Mouse (Mus musculus): Measurements from ENCODE around the gene Crip1. TPM values are rescaled to one million over a fixed set of nuclear protein-coding genes. Genes with fewer than 3 reads are reported as not detected.
"Not testable (repeated sequence)": the region's sequence is repeated elsewhere in the genome, so short reads cannot be mapped to it uniquely, and the experiment has no call there.

Crip1 gene
- polyA plus RNA-seq, 1 experiment from 2014 or later: 1,992 TPM

- Histone ChIP-seq H3K9ac (ENCODE audit: low read depth, low read length) (no peak overlapping the region), H3K27me3 (replicated peaks; ENCODE audit: control insufficient read depth, insufficient read depth, low read length) (peaks cover 1% of the 10 kb centered on the region; the same call in 1 of the 2 replicates), H3K4me2 (replicated peaks; ENCODE audit: low read depth) (no peak overlapping the region), H3K9me3 (ENCODE audit: control insufficient read depth) (no peaks in the 10 kb centered on the region), H3K4me3 (ENCODE audit: low read depth, low read length) (no peak overlapping the region), H3K27ac (ENCODE audit: low read depth, low read length) (no peak overlapping the region), H3K36me3 (ENCODE audit: control insufficient read depth, insufficient read depth) (no peaks in the 10 kb centered on the region), H3K4me1 (replicated peaks; ENCODE audit: control insufficient read depth, insufficient read depth, low read length) (no peaks in the 10 kb centered on the region)
- 52% methylated on average over 2 of the region's 2 CpGs for whole genome bisulfite sequencing
- no peak for ATAC-seq
- TF ChIP-seq CTCF (IDR thresholded peaks at IDR 0.05; ENCODE audit: low read depth): no peak
Observed at GRCm38 (mm10) chr12:113193423-113193822, 47.3 kb downstream of the Crip1 start.

GRCm38 (mm10) chr12:113199132-113199531 lies 53.0 kb downstream of the Crip1 start:
- H3K27me3 ChIP-seq (replicated peaks; ENCODE audit: control insufficient read depth, insufficient read depth, low read length); H3K27ac ChIP-seq (ENCODE audit: low read depth, low read length); H3K36me3 ChIP-seq (ENCODE audit: control insufficient read depth, insufficient read depth); H3K4me2 ChIP-seq (replicated peaks; ENCODE audit: low read depth); ATAC-seq; H3K9ac ChIP-seq (ENCODE audit: low read depth, low read length); H3K4me1 ChIP-seq (replicated peaks; ENCODE audit: control insufficient read depth, insufficient read depth, low read length); H3K4me3 ChIP-seq (ENCODE audit: low read depth, low read length); H3K9me3 ChIP-seq (ENCODE audit: control insufficient read depth): not testable (repeated sequence)
- WGBS: 90% methylated on average over 3 of the region's 6 CpGs

GRCm38 (mm10) chr12:113201301-113201700 lies 55.2 kb downstream of the Crip1 start:
- Histone ChIP-seq H3K9ac (ENCODE audit: low read depth, low read length) (no peak overlapping the region), H3K27ac (ENCODE audit: low read depth, low read length) (no peak overlapping the region), H3K27me3 (replicated peaks; ENCODE audit: control insufficient read depth, insufficient read depth, low read length) (no peaks in the 10 kb centered on the region), H3K4me3 (ENCODE audit: low read depth, low read length) (no peak overlapping the region), H3K36me3 (ENCODE audit: control insufficient read depth, insufficient read depth) (no peaks in the 10 kb centered on the region), H3K4me2 (replicated peaks; ENCODE audit: low read depth) (no peak overlapping the region), H3K9me3 (ENCODE audit: control insufficient read depth) (no peaks in the 10 kb centered on the region), H3K4me1 (replicated peaks; ENCODE audit: control insufficient read depth, insufficient read depth, low read length) (no peaks in the 10 kb centered on the region)
- no peak for TF ChIP-seq CTCF (IDR thresholded peaks at IDR 0.05; ENCODE audit: low read depth)
- ATAC-seq: no peak
- 92% methylated on average over 4 of the region's 4 CpGs for WGBS

GRCm38 (mm10) chr12:113202008-113202407 lies 55.9 kb downstream of the Crip1 start:
- H3K4me1 ChIP-seq (replicated peaks; ENCODE audit: control insufficient read depth, insufficient read depth, low read length): no peaks in the 10 kb centered on the region
- H3K4me3 ChIP-seq (ENCODE audit: low read depth, low read length): no peak overlapping the region
- ATAC-seq: no peak
- no peak overlapping the region for H3K27ac ChIP-seq (ENCODE audit: low read depth, low read length)
- H3K4me2 ChIP-seq (replicated peaks; ENCODE audit: low read depth): no peak overlapping the region
- TF ChIP-seq CTCF (IDR thresholded peaks at IDR 0.05; ENCODE audit: low read depth): no peak
- H3K36me3 ChIP-seq (ENCODE audit: control insufficient read depth, insufficient read depth): no peaks in the 10 kb centered on the region
- no peaks in the 10 kb centered on the region for H3K27me3 ChIP-seq (replicated peaks; ENCODE audit: control insufficient read depth, insufficient read depth, low read length)
- H3K9ac ChIP-seq (ENCODE audit: low read depth, low read length): no peak overlapping the region
- H3K9me3 ChIP-seq (ENCODE audit: control insufficient read depth): no peaks in the 10 kb centered on the region

Other genes starting within 250 kb of the Crip1 start
- 1.4 and 1.6 TPM in 2 replicates for gene Jag2, start 216.5 kb upstream of the Crip1 start, polyA plus RNA-seq (2015; fragmentation: Nextera tagmentation; extraction: Ambion mirVana)
- gene Nudt14, start 204.2 kb upstream of the Crip1 start, polyA plus RNA-seq (2015; fragmentation: Nextera tagmentation; extraction: Ambion mirVana): 90.6 and 92.1 TPM in 2 replicates
- 13.1 and 13.3 TPM in 2 replicates for gene Btbd6, start 169.8 kb upstream of the Crip1 start, polyA plus RNA-seq (2015; fragmentation: Nextera tagmentation; extraction: Ambion mirVana)
- gene Brf1, start 145.6 kb upstream of the Crip1 start, polyA plus RNA-seq (2015; fragmentation: Nextera tagmentation; extraction: Ambion mirVana): 17.9 and 21.3 TPM in 2 replicates
- gene Pacs2, start 131.8 kb upstream of the Crip1 start, polyA plus RNA-seq (2015; fragmentation: Nextera tagmentation; extraction: Ambion mirVana): 5.1 and 5.2 TPM in 2 replicates
- gene Tex22, start 71.8 kb upstream of the Crip1 start, polyA plus RNA-seq (2015; fragmentation: Nextera tagmentation; extraction: Ambion mirVana): not detected in 2 replicates
- 4.9 and 5.6 TPM in 2 replicates for gene Mta1, start 48.0 kb upstream of the Crip1 start, polyA plus RNA-seq (2015; fragmentation: Nextera tagmentation; extraction: Ambion mirVana)
- 90.4 and 96.8 TPM in 2 replicates for gene Crip2, start 6.1 kb upstream of the Crip1 start, polyA plus RNA-seq (2015; fragmentation: Nextera tagmentation; extraction: Ambion mirVana)
- gene Tedc1, start 10.1 kb downstream of the Crip1 start, polyA plus RNA-seq (2015; fragmentation: Nextera tagmentation; extraction: Ambion mirVana): 5.5 and 6.8 TPM in 2 replicates
- 3.4 and 3.5 TPM in 2 replicates for gene Tmem121, start 39.6 kb downstream of the Crip1 start, polyA plus RNA-seq (2015; fragmentation: Nextera tagmentation; extraction: Ambion mirVana)